Mouse (Mus musculus): ENCODE measurements around the gene Pycr1.

Gene Pycr1

GRCm38 (mm10) chr11:120657301-120657700, 13.7 kb upstream of the Pycr1 start:
- no peak for DNase-seq

DNA sequence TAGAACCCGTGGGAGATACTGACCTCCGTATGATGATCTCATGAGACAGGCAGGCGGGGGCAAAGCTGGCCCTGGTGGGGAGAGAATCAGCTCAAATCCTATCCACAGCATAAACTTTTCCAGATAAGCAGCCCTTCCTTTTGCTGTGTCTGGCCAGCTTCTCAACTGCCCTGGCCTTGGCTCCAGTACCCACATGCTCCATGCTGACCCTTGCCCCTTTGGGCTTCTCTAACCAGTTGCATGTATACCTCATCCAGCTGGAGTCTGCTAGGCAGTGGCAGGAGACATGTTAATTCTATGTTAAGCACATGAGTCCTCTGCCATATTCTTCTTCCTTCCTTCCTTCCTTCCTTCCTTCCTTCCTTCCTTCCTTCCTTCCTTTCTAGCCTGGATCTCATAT, 11.2 kb upstream of the Pycr1 start:
- no peak for DNase-seq

GRCm38 (mm10) chr11:120651872-120652271, 8.3 kb upstream of the Pycr1 start:
- no peak for DNase-seq

GRCm38 (mm10) chr11:120648001-120648476, 4.5 kb upstream of the Pycr1 start, which contains the start of gene Myadml2:
Gene Myadml2 (minus strand): TSS chr11:120648158.
- peak; percentile 51 to 65 for DNase-seq

- DNase-seq, result peak in 1 of 2 experiments; percentile 26
Measured at GRCm38 (mm10) chr11:120647047-120647830, 3.7 kb upstream of the Pycr1 start.

GRCm38 (mm10) chr11:120642939-120643600, 499 bp downstream of the Pycr1 start:
- DNase-seq, result peak in 1 of 2 experiments; percentile 31

GRCm38 (mm10) chr11:120641869-120642268, 1.7 kb downstream of the Pycr1 start:
- no peak for DNase-seq

DNA sequence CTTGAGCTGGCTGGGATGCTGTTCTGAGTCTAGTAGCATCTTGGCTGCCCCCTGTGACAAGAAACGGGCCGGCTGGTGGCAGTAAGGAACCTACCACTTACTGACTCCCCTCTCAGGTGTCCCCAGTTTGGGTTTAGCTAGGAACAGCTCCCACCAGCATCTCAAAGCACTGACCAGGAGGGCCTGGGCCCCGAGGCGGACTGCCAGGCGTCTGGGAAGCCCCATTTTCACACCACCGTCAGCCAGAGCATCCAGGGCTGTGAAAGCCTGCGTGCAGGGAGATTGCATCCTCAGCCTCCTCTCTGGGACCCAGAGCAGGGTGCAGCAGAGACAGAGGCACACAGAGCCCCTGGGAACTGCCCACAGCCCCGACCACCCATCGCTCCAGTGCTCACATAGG, 2.3 kb downstream of the Pycr1 start:
- DNase-seq, result no peak

DNA sequence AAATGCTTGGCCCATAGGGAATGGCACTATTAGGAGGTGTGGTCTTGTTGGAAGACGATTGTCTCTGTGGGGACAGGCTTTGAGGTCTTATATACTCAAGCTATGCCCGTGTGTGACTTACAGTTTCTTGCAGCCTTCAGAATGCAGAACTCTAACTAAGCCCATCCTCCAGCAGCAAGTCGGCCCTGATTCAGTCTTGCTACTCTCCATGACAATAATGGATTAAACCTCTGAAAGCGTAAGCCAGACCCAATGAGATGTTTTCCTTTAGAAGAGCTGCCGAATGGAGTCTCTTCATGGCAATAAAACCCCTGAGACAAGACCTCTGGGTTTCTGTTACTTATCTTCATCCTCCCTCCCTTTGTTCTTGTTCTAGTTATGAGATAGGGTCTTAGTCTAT, 8.8 kb downstream of the Pycr1 start:
- DNase-seq, result no peak

GRCm38 (mm10) chr11:120633520-120634343, 9.8 kb downstream of the Pycr1 start, which contains the start of gene Mafg:
Gene Mafg (minus strand): TSS chr11:120633600.
- DNase-seq, result peak; percentile 94 to 95

DNA sequence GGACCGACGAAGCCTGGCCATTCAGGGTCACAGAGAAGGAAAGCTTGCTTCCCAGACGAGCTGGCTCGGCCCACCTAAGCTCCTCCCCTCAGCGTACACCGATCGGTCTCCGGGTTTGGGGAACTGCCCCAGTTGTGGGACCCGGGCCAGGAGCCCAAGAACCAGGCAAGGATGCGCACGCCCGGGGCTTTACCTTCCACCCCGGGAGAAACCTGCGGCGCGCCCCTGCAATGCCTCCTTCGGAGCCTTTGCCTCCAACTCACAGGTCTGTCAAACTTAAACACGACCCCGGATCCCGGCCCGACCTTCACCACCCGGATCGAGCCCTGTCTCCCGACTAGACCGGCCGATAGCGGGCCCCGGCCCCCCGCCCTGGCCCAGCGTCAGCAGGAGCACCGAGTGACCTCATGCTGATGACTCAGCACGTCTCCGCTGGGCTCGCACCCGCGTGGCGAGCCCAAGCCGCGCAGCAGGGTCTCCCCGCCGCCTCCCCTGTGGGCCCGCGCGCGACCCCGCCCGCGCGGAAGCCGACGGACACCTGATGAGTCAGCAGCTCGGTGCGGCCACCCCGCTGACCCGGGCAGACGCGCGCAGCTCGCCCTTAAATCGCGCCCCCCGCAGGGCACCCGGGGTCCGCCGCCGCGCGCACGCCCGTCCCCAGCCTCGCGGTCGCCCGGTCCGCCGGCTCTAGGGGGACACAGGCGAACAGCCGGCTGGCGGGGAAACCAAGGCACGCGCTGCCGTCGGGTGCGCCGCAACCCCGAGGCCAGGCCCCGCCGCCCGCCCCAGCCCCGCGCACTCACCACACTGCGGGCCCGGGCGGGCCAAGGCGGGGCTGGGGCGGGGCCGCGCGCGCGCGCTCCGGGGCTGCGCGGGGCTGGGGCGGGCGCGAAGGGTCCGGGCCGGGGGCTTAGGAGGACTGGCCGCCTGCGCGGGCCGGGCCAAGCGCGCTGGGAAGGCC, 10.7 kb downstream of the Pycr1 start:
- DNase-seq, result peak; percentile 68 to 73

DNA sequence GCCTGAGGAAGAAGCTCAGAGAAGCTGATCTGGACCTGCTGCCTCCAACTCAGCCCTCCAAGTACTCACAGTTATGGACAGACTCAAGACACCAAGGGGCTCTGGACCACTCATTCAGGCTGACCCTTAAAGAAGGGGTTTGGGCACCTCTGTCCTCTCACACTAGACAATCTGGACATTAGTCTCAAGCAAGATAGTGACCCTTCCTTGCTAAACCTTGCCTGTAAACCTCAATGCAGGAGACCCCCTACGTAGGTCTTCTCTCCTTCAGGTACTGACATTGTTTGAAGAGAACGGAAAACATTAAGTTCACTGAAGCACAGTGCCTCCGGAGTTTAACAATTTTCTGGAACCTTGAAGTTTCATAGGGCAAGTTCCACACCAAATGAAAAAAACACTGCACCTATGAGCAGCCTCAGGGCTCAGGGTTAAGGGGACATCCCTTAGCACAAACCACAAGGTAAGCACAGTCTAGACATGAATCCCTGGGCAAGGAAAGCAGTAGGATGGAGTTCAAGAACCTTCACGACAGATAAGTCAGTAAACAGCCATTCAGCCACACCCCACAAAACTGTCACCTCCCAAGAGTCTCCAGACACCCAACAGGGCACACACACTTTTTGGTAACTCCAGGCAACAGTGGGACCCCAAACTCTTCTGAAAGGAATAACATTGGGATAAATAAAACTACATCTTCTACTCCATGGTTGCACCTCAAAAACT, 11.7 kb downstream of the Pycr1 start:
- DNase-seq, result no peak

DNA sequence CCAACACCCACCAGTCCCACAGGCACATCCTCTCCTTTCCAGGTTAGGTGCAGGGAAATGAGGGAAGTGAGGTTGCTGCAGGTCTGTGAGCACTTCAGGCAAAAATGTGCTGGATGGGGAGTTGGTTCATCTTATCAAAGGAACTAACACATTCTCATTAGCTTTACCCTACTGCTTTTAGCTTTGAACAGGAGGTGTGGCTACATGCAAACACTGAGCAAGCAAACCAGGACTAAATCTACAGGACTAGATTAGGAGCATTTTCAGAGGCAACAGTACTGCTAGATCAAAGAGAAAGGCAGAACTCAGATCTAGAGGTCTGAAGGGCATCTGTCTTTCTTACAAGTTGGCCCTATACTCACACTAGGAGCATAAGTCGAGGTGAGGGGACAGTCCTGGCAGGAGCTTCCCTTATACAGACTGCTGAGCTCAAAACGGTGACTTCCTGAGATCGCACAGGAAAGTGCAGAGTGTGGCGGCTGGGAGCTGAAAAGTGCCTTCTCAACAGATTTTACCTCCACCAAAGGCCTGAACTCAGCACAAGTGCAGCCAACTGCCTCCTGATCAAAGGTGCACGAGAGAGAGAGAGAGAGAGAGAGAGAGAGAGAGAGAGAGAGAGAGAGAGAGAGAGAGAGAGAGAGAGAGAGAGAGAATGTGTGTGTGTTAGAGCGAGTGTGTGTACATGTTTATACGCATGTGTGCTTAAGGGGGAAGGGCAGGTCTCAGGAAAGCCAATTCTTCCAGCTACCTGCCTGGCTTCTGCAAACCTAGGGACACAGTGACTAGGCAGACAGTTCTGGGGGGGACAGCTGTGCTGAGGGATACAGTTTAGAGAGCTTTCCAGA, 12.5 kb downstream of the Pycr1 start:
- no peak for DNase-seq

DNA sequence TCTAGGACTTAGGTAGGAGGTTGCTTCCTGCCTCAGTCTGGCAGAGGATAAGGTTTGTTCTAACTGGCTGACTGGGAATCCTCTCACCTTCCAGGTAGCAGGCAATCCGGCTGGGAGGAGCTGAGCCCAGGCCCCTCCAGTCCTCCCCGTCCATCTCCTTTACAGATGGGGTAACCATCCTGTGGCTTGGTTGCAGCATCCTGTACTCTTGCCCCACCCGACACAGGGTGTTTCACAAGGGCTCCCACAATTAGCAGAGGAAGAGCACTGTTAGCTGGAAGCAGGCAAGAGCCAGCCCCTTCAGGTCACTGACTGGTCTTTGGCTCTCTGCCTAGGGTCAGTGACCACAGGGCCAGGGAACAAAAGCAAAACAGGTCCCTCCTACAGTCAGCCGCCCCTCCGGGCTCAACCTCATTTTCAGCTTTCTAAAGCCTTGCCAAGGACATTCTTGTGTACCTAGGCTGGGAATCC, 13.1 kb downstream of the Pycr1 start:
- DNase-seq, result no peak

DNA sequence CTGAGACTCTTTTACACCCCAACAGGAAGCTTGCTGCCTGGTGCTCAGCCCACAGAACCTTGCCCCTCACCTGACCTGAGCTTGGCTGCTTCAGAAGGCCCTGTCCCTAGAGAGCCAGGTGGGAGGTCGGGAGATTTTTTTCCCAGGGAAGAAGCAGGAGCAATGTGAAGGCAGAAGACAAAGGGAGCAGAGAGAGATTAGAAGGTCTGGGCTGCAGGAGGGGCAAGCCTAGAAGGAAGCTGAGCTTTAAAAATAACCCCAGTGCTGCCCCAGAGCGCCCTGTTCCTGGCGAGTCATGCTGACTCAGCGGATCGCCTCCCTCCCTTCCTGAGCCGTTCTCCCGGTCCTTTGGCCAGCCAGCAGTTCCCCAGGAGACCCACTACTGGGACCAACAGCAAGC, 13.7 kb downstream of the Pycr1 start:
- peak in 1 of 2 experiments; percentile 32 for DNase-seq

DNA sequence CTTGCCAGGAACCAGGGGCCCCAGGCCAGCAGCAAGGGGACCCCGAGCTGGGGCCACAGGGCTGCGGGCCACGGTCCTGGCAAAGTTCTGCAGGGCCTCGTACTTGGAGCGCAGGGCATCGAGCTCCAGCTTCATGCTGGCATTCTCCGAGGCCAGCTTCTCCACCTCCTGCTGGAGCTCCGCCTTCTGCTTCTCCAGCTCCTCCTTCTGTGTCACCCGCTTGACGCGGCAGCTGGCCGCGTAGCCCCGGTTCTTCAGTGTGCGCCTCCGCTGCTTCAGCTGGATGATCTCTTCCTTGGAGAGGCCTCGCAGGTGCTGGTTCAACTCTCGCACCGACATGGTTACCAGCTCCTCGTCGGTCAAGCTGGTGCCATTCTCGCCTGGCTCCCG, 14.2 kb downstream of the Pycr1 start:
- peak in 1 of 2 experiments; percentile 25 for DNase-seq

DNA sequence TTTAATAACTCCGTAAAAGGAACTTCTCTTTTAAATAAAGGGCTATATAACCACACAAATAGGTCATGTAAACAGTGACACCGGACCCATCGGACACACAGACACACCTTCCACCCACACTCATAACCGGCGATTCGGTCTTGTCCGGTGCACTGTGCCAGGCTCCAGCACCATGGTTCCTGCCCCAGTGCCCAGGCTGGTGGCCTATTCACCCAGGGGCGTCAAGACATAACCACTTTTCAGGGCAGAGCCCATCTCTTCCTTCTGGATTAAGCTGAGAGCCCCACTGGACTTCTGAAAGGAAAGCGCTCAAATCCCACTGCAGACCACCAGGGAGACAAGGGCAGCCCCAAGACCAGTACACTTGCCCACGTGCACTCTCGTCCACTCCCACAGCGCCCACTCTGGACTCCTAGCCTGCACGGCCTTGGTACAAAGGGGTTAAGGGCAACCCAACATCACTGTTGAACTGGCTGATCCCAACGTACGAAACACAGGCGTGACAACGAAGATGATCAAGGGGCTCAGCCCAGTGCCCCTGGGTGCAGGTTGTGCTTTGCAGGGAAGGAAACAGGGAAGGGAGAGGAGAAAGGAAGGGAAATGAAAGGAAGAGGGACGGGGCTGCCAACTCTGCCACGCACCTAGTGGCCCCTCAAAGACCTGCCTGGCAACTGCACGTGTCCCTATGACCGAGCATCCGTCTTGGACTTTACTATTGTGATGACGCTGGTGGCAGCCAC, 14.8 kb downstream of the Pycr1 start:
- DNase-seq, result no peak

GRCm38 (mm10) chr11:120627468-120628300, 15.9 kb downstream of the Pycr1 start:
- peak in 1 of 2 experiments; percentile 19 for DNase-seq
